Mouse (Mus musculus) kidney, postnatal 0 days (tissue): ENCODE measurements around the gene Gk5. TPM values are rescaled to one million over a fixed set of nuclear protein-coding genes. Genes with fewer than 3 reads are reported as not detected.

Experiments used
- ATAC-seq: fragments of 200-750 bp; cut with Nextera tagmentation; replicated peaks from 2 replicates; pipeline ENCODE4 v1.8.0; 2017; ENCODE audit warnings: low read depth, moderate number of reproducible peaks, moderate TSS enrichment, moderate library complexity; ENCODE audit not compliant: low FRiP score
- DNase-seq: peaks from one replicate; pipeline ENCODE4 v3.0.0-alpha.2; 2016; ENCODE audit warnings: low spot score
- H3K27ac ChIP-seq: fragments of 300-500 bp; sonication (generic); 2 replicates; pipeline ENCODE4 v1.5.1; 2014; ENCODE audit warnings: mild to moderate bottlenecking
- H3K27me3 ChIP-seq: fragments of 300-500 bp; sonication (generic); 2 replicates; pipeline ENCODE4 v1.6.1; 2014; ENCODE audit warnings: low read length, mixed read lengths; ENCODE audit not compliant: insufficient read depth
- H3K36me3 ChIP-seq: fragments of 300-500 bp; sonication (generic); 2 replicates; pipeline ENCODE4 v1.6.1; 2014; ENCODE audit warnings: low read length, mixed read lengths; ENCODE audit not compliant: insufficient read depth
- H3K4me1 ChIP-seq: fragments of 300-500 bp; sonication (generic); replicated peaks from 2 replicates; pipeline ENCODE4 v1.6.1; 2014; ENCODE audit warnings: antibody characterized with exemption, low read length, mixed read lengths; ENCODE audit not compliant: insufficient read depth
- H3K4me2 ChIP-seq: fragments of 300-500 bp; sonication (generic); 2 replicates; pipeline ENCODE4 v1.6.1; 2014; ENCODE audit warnings: mild to moderate bottlenecking, low read length, moderate library complexity, mixed read lengths
- H3K4me3 ChIP-seq: fragments of 300-500 bp; sonication (generic); replicated peaks from 2 replicates; pipeline ENCODE4 v1.5.1; 2014; ENCODE audit warnings: low read depth, low read length
- H3K9ac ChIP-seq: fragments of 300-500 bp; sonication (generic); 2 replicates; pipeline ENCODE4 v1.6.1; 2014; ENCODE audit warnings: low read depth, low read length
- H3K9me3 ChIP-seq: fragments of 300-500 bp; sonication (generic); replicated peaks from 2 replicates; pipeline ENCODE4 v1.6.1; 2016; ENCODE audit warnings: low read length, inconsistent platforms, mixed read lengths
- CTCF ChIP-seq: IDR thresholded peaks from 2 replicates; pipeline ENCODE4 v1.5.1; 2016; ENCODE audit warnings: antibody characterized with exemption, low read depth, mild to moderate bottlenecking, moderate library complexity
- WGBS: fragments of 180-500 bp; shearing (Covaris S2); extraction: QIAGEN DNeasy Blood & Tissue Kit; methylation state at CpG from one replicate; pipeline ENCODE4 v1.1.7; 2014; 5-methylcytosine and 5-hydroxymethylcytosine counted together
- polyA plus RNA-seq: library from polyadenylated mRNA; unstranded; fragments of >200 nt; fragmentation: Nextera tagmentation; extraction: Ambion mirVana; gene quantifications from 2 replicates; pipeline ENCODE4 v1.2.1, GENCODE M21; 2015

Gene Gk5
- polyA plus RNA-seq, 1 experiment from 2014 or later, result 5.4 TPM

GRCm38 (mm10) chr9:96093221-96093620 is 25.9 kb upstream of the Gk5 start:
- WGBS, result 90% methylated on average over 1 of the region's 1 CpGs
- Histone ChIP-seq H3K27ac (no peak overlapping the region), H3K4me3 (no peak overlapping the region), H3K4me2 (no peak overlapping the region), H3K9me3 (no peaks in the 10 kb centered on the region), H3K9ac (no peak overlapping the region), H3K36me3 (no peaks in the 10 kb centered on the region), H3K4me1 (no peaks in the 10 kb centered on the region), H3K27me3 (no peaks in the 10 kb centered on the region)
- TF ChIP-seq CTCF, result no peak
- DNase-seq (no peak), ATAC-seq (no peak)

GRCm38 (mm10) chr9:96094341-96094740 is 24.8 kb upstream of the Gk5 start:
- 49% methylated on average over 1 of the region's 1 CpGs for WGBS
- no peak for TF ChIP-seq CTCF

GRCm38 (mm10) chr9:96095192-96095591 is 24.0 kb upstream of the Gk5 start:
- no peak overlapping the region for H3K27ac ChIP-seq
- no peaks in the 10 kb centered on the region for H3K36me3 ChIP-seq
- H3K4me3 ChIP-seq, result no peak overlapping the region
- 77% methylated on average over 1 of the region's 1 CpGs for WGBS
- H3K9me3 ChIP-seq, result 0 out of 2 replicates have a peak, but pooled peaks cover 4% of the 10 kb centered on the region
- DNase-seq (no peak), ATAC-seq (no peak)
- no peaks in the 10 kb centered on the region for H3K4me1 ChIP-seq
- no peak overlapping the region for H3K9ac ChIP-seq
- H3K4me2 ChIP-seq, result no peak overlapping the region
- no peaks in the 10 kb centered on the region for H3K27me3 ChIP-seq
- TF ChIP-seq CTCF, result no peak

More at GRCm38 (mm10) chr9:96094341-96094740, 24.8 kb upstream of the Gk5 start:
- Histone ChIP-seq H3K27ac (no peak overlapping the region), H3K4me2 (no peak overlapping the region), H3K9ac (no peak overlapping the region), H3K27me3 (no peaks in the 10 kb centered on the region), H3K4me1 (no peaks in the 10 kb centered on the region), H3K9me3 (0 out of 2 replicates have a peak, but pooled peaks cover 2% of the 10 kb centered on the region), H3K36me3 (no peaks in the 10 kb centered on the region), H3K4me3 (no peak overlapping the region)
- ATAC-seq (no peak), DNase-seq (no peak)

- no peak overlapping the region for H3K9ac ChIP-seq
- no peak for ATAC-seq
- no peaks in the 10 kb centered on the region for H3K4me1 ChIP-seq
- no peak overlapping the region for H3K4me3 ChIP-seq
- H3K36me3 ChIP-seq, result no peaks in the 10 kb centered on the region
- DNase-seq, result no peak
- WGBS, result 86% methylated on average over 8 of the region's 8 CpGs
- no peak for TF ChIP-seq CTCF
- H3K9me3 ChIP-seq, result 0 out of 2 replicates have a peak, but pooled peaks cover 4% of the 10 kb centered on the region
- no peaks in the 10 kb centered on the region for H3K27me3 ChIP-seq
- no peak overlapping the region for H3K27ac ChIP-seq
- no peak overlapping the region for H3K4me2 ChIP-seq
Measured at GRCm38 (mm10) chr9:96102846-96103245, 16.3 kb upstream of the Gk5 start.

- DNase-seq (no peak), ATAC-seq (no peak)
- H3K9ac ChIP-seq, result no peak overlapping the region
- no peak for TF ChIP-seq CTCF
- no peaks in the 10 kb centered on the region for H3K27me3 ChIP-seq
- WGBS, result 90% methylated on average over 3 of the region's 3 CpGs
- no peaks in the 10 kb centered on the region for H3K36me3 ChIP-seq
- H3K4me1 ChIP-seq, result no peaks in the 10 kb centered on the region
- H3K9me3 ChIP-seq, result no peaks in the 10 kb centered on the region
- H3K4me3 ChIP-seq, result no peak overlapping the region
- H3K27ac ChIP-seq, result no peak overlapping the region
- no peak overlapping the region for H3K4me2 ChIP-seq
Measured at GRCm38 (mm10) chr9:96112879-96113361, 6.2 kb upstream of the Gk5 start.

GRCm38 (mm10) chr9:96116801-96117200 is 2.4 kb upstream of the Gk5 start:
- Histone ChIP-seq H3K27ac (no peak overlapping the region), H3K4me1 (no peaks in the 10 kb centered on the region; the same call in 1 of the 2 replicates), H3K9me3 (no peaks in the 10 kb centered on the region), H3K27me3 (no peaks in the 10 kb centered on the region), H3K36me3 (no peaks in the 10 kb centered on the region), H3K4me2 (no peak overlapping the region), H3K9ac (no peak overlapping the region), H3K4me3 (no peak overlapping the region)
- WGBS, result 90% methylated on average over 6 of the region's 6 CpGs
- DNase-seq, result no peak
- TF ChIP-seq CTCF, result no peak
- no peak for ATAC-seq

GRCm38 (mm10) chr9:96118216-96118615 is 946 bp upstream of the Gk5 start:
- Histone ChIP-seq H3K9me3 (no peaks in the 10 kb centered on the region), H3K4me3 (peak overlapping the region; percentile 71; the same call in 1 of the 2 replicates), H3K9ac (no peak overlapping the region), H3K27ac (no peak overlapping the region), H3K27me3 (no peaks in the 10 kb centered on the region), H3K4me1 (no peaks in the 10 kb centered on the region; the same call in 1 of the 2 replicates), H3K4me2 (peak overlapping the region; percentile 76), H3K36me3 (no peaks in the 10 kb centered on the region)
- TF ChIP-seq CTCF, result no peak
- 58% methylated on average over 4 of the region's 4 CpGs for WGBS
- no peak for DNase-seq
- no peak for ATAC-seq
